Mouse (Mus musculus) activated CD4-positive, CD25-positive, alpha-beta regulatory T cell, adult 4 months (primary cell): ENCODE measurements around the gene Fcnb. TPM values are rescaled to one million over a fixed set of nuclear protein-coding genes. Genes with fewer than 3 reads are reported as not detected.

Experiments
- ATAC-seq: one replicate; pipeline ENCODE4 v1.8.0; 2017
- polyA plus RNA-seq, 2 experiments: library from polyadenylated mRNA; unstranded; fragments of 100-300 nt; shearing (Covaris generic); gene quantifications; one replicate each; pipeline ENCODE4 v1.2.1; 2017

Gene Fcnb
- not detected for polyA plus RNA-seq

GRCm38 (mm10) chr2:28084768-28085167 is at the start of gene Fcnb:
Gene Fcnb, minus strand, starts transcription at chr2:28084885.
- no peak for ATAC-seq

GRCm38 (mm10) chr2:28133833-28134232 is 49.1 kb upstream of the Fcnb start:
- ATAC-seq, result no peak

- ATAC-seq, result no peak
Observed at GRCm38 (mm10) chr2:28132117-28132516, 47.4 kb upstream of the Fcnb start.

GRCm38 (mm10) chr2:28126763-28127438 is 42.2 kb upstream of the Fcnb start:
- ATAC-seq, result no peak

- no peak for ATAC-seq
Observed at GRCm38 (mm10) chr2:28123910-28124309, 39.2 kb upstream of the Fcnb start.

GRCm38 (mm10) chr2:28121309-28121708 is 36.6 kb upstream of the Fcnb start:
- ATAC-seq, result no peak

- no peak for ATAC-seq
Observed at GRCm38 (mm10) chr2:28120342-28120741, 35.7 kb upstream of the Fcnb start.

- no peak for ATAC-seq
Observed at GRCm38 (mm10) chr2:28118518-28119116, 33.9 kb upstream of the Fcnb start.

- no peak for ATAC-seq
Observed at GRCm38 (mm10) chr2:28117490-28118308, 33.0 kb upstream of the Fcnb start.

- no peak for ATAC-seq
Observed at GRCm38 (mm10) chr2:28108763-28109162, 24.1 kb upstream of the Fcnb start.

- no peak for ATAC-seq
Observed at GRCm38 (mm10) chr2:28106002-28106401, 21.3 kb upstream of the Fcnb start.

GRCm38 (mm10) chr2:28103653-28104052 is 19.0 kb upstream of the Fcnb start:
- ATAC-seq, result no peak

GRCm38 (mm10) chr2:28101892-28102291 is 17.2 kb upstream of the Fcnb start:
- no peak for ATAC-seq

- no peak for ATAC-seq
Observed at GRCm38 (mm10) chr2:28100796-28101483, 16.3 kb upstream of the Fcnb start.

- ATAC-seq, result no peak
Observed at GRCm38 (mm10) chr2:28098547-28099505, 14.1 kb upstream of the Fcnb start.

- ATAC-seq, result no peak
Observed at GRCm38 (mm10) chr2:28096751-28097309, 12.1 kb upstream of the Fcnb start.

- no peak for ATAC-seq
Observed at GRCm38 (mm10) chr2:28092099-28092498, 7.4 kb upstream of the Fcnb start.

GRCm38 (mm10) chr2:28091042-28091441 is 6.4 kb upstream of the Fcnb start:
- no peak for ATAC-seq

- no peak for ATAC-seq
Observed at GRCm38 (mm10) chr2:28090299-28091008, 5.8 kb upstream of the Fcnb start.

GRCm38 (mm10) chr2:28089095-28089494 is 4.4 kb upstream of the Fcnb start:
- no peak for ATAC-seq

GRCm38 (mm10) chr2:28086112-28086511 is 1.4 kb upstream of the Fcnb start:
- ATAC-seq, result no peak
